Mouse (Mus musculus) ES-CJ7 (cell line): Measurements from ENCODE around the gene Mgll.
A peak's percentile ranks its signal among the peaks of the same experiment; 100 is the strongest.

ENCODE experiments used
- DNase-seq: peaks from one replicate; pipeline ENCODE4 v3.0.0; 2011; ENCODE audit warnings: low read depth, low spot score

Mgll gene

DNA sequence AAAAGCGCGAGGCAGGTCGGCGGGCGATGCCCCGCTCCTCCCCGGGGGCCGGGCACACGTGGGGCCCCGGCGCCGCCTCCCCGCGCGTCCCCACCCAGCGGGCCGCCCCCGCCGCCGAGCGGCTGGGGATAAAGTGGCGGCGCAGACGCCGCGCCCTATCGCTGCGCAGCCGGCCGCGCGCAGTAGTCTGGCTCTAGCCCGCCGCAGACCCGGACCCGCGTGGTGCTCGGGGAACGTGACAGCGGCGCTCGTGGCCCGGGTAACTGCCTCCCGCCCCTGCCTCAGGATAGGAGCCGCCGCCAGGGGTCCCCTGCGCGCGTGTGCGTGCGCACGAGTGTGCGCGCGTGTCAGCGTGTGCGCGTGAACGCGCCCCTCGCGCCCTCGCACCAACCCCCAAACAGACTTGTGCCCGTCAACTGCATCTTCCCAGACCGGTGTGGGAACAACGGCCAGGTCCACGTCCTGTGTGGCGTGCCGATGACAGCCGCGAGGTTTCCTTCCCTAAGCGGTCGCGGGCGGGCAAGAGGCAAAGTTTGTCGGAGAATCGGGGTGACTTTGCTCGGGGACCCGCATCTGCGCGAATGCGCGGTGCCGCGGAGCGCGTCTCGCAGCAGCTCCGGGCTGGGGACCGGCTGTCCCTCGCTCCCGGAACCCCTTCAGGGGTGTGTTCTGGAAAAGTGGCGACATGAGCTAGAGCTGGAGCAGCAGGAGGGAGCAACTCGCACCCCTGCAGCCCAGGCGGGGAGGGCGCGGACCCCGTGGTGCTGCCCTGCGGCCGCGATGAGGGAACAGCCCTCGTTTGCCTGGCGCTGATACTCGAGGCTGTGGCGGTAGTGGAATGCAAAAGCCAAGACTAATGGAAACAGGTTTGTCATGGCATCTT is at the start of gene Mgll:
Gene Mgll, plus strand, starts transcription at position 100 of the 883 bp plus-strand sequence.
- peak; percentile 68 for DNase-seq

DNA sequence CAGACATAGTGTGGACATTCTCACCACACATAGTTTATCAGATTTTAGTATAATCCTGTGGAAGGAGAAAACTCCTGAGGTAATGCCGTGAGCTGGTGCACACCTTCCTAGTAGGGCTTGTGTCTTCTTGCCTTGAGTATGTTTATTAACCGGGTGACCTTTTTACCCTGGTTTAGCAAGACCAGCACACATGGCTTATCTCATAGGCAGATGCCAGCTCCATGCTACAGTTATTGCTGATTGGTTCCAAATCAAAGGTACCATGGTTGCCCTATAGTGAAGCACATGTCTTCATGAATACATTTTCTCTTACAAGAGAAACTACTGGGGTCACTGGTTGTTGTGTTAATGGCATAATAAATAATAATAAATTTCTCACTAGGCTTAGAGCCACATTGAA is 48.4 kb upstream of the Mgll start:
- no peak for DNase-seq

DNA sequence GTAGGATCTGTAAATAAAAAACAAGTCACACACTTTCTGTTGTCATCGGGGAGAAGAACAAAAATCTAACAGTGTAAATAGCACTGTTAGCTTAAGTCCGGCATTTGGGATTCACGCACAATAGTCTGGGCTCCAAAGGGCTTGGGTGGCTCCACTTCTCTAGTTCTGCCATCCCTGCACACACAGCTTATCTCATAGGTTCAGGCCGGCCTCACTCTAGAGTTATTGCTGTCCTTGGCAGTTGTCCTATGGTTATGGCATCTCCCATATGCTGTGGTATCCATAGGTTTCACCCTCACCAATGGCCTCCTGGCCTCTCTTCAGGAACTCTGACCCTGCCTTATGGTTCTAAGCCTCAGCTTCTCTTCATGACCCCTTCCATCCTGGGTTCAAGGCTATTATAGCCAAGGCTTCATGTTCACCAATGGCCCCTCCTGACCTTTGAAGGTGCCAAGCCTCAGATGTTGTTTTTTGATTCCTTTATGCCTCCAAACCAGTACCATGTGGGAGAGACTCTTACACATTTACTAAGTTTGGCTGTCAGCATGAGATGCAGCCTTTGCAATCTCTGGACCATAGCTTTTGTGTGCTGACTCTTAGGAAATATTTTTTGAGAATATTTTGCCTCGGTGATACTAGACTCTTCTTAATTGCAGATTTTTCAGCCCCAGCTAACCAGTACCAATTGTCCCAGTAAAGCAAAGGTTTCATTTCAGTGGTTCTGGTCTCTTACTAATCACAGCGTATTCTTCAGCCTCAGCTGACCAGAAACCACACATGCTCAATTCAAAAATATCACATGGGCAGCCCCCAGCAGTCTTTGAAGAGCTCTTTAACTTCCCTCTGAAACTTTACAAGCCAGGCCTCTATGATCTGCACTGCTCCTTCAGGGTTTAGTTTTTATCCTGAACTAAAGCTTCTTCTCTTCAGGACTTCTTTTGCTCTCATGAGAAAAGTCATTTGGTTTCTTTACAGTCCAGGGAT is 47.2 kb upstream of the Mgll start:
- no peak for DNase-seq

DNA sequence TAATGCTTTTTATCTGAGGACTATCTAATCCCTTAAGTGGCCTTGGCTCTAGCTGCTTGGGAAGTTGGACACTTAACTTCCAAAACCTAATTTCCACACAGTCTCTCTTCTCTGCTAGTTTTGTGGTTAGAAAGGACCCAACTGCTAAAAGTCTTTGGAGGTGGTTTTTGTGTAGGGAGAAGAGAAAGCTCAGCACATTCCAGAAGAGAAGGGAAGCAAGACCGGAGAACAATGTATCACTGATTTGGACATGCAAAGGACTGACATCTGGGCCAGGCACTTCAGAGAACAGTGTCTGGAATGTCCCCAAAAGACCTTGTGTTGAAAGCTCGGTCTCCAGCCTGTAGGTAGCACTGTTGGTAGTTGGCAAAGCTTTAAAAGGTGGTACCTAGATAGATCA is 46.5 kb upstream of the Mgll start:
- no peak for DNase-seq

DNA sequence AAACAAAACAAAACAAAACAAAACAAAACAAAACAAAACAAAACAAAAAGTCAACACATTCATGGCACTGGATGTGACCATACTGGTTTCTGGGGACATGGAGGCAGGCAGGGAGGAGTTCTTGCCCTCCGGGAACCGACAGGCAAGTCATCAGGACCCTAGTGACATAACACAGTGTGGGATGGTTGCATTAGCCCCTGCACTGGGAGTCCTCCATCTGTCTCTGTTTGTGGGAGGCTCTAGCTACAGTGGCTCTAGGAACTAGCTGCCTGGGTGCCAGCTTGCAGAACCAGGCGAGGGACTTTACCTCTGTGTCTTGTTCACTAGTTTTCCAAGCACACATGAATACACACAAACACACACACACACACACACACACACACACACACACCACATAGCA is 43.2 kb upstream of the Mgll start:
- DNase-seq, result no peak

DNA sequence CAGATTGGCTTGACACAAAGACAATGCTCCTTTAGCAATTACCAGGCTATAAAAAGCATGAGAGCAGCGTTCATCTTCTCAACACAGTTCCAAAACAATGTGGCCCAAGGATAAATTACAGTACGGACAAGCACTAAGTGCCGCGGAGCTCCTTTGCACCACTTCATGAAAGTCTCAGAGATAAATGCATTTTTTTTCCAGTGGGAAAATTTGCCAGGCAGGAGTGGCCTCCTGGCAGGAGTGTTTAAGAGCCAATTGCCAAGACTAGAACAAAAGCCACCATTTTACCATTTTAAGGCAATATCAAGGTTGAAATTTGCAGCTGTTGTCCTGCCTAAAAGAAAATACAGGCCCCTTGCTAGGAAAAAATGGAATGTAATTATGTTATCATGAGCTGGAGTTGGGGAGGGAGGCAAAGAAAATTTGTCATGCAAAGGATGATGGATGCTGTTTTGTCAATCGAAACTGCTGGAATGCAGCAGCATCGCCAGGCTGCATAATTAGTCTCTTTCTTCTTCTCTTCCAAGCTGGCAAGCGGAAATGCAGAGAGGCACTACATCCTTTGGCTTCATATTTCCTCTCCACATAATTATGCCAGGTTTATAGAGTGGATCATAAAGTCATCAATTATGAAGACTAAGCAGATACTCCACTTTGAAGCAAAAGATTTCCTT is 40.7 kb upstream of the Mgll start:
- DNase-seq, result no peak

DNA sequence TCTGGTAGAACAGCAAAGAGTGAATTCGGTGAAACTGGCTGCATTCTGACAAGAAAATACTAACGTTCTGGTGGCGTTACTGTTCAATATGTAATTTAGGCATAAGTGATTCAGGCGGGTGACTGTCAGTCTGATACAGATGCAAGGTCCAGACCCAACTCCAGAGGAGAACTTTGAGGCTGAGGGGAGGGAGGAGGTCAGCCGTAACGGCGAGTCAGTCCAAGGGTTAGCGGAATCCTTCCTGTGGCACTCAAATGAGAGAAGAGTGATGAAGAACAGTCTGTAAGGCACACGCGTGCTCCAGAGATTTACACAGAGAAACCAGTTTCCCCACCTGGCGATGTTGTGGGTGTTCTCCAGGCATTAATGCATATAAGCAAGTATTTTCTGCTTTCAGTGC is 36.0 kb upstream of the Mgll start:
- no peak for DNase-seq

DNA sequence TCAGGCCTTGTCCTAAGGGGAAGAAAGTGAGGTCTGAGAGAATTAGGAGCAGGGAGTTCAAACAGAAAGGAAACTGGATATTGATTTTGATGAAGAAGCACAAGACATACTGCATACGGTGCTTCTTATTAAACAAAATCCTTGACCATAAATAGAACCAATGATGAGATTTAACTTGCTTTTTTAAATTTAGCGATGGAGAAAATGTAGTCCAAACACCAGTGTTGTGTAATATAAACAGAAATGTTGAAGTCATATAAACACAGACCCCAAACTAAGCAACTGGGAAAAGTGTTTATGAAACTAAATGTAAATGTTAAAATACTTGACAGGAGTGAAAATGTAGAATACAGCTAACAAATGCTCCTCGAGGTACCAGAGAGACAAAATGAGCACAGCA is 35.5 kb upstream of the Mgll start:
- DNase-seq, result no peak

DNA sequence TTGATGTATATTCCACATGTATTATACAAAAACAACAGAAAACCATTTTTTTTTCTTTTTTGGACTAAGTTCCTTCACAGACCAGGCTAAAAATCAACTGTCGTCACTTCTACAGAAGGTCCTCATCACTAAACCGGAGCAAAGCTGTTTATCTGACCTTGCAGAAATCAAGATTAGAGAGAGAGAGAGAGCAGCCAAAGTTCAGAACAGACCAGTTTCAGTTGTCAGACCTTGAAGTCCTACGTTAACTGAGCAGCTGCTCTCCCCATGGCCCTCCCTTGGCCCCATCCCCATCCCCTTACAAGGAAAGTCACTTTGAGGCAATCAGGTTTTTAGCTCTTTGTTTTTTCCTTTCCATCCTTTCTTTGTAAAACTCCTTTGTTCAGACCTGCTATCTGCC is 34.0 kb upstream of the Mgll start:
- peak; percentile 12 for DNase-seq

DNA sequence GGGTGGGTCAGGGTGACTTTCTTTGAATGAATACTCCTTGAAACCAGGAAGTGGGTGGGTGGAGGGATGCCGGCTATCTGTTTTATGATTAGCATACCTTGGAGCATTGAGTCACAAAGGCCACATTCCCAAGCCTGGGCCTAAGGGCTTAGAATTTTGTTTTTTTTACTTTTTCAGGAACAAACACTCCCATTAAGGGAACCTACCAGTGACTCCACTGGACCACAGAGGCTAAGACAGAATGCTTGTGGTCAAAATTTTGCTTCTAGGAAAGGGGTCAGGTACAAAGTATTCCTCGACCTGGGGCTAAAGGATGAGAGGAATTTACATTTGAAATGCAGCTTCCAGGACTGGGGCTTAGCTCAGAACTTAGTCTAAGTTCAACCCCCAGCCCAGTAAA is 32.9 kb upstream of the Mgll start:
- peak; percentile 23 for DNase-seq

DNA sequence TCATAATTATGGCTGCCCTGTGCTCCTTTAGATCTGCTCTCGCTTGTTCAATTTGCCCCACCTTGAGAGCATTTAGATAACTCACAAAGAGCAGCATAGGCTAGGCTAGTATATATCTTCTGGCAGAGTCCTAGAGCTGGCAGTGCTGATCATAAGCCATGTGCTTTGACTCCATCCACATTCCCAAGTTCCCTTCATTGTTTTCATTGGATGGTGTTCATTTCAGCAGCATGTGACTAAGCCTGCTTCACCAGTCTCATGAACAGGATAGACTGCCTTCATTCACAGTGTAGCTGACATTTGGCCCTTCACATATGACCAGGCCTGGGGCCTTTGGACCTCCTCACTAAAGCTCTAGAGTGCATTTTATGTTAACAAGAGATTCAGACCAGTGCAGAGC is 21.3 kb upstream of the Mgll start:
- no peak for DNase-seq

DNA sequence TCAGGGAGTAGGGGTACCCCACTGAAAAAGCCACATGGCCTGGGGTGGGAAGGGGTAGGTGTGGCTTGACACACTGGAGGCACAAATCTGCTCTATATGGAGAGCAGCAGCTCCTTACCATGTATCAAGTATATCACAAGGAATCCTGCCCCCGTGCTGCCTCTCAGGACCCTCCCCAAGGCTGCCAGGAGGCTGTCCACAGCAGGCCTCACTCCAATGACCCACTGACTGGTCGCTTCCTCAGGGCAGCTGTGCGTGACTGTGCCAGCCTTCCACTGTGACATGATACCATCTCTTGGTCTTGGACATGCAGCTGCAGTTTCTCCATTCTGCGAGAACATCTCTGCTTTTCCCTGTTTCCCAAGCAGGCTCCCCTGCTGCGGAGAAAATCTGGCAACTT is 20.5 kb upstream of the Mgll start:
- no peak for DNase-seq

DNA sequence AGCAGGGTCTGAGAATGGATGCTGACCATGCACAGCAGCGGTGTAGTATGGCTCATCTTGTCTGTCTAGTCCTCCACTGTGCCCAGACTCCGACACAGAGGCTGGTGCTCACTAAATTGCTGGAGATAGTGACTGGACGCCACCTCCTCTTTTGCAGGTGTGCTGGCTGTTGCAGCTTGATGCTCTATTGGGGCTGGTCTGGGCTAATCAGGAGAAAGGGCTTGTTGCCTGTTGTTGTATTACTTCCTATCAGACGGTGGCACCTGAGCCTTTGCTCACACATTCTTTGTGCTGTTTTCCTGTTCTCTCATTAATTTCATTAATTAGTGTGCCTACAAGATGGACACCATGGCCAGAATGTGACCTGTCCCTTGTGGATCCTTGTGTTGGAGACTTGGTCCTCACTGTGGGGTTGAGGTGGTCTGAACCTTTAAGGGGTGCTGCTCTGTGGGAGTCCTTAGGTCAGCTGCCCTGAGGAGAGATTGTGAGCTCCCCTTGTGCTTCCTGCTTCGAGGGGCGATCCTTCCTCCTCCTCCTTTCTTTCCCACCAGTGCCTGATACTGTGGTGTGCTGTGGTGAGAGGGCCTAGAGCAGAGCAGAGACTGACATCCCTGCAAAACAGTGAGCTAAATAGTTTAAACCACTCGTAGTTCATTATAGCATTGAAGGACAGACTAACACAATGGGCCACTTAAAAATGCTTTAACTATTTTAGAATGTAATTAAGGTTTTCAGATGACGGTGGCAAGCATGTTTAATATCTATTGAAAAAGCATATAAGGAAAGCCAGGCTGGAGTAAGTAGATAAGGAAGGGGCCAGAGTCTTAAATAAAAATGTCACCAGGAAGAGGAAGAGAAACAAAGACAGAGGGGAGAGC is 15.6 kb upstream of the Mgll start:
- no peak for DNase-seq

DNA sequence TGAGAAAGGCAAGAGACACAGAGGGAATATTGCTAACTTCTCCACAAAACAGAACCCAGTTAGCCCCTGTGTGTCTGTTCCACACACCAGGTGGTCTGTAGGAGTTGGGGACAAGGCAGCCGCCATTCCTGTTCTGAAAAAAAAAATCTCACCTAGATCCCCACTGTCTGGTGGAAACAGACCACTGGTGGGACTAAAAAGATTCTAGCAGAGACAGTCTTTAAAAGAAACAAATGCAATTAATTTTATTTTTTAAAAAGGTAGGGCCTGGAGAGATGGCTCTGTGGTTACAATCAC is 15.0 kb upstream of the Mgll start:
- no peak for DNase-seq

DNA sequence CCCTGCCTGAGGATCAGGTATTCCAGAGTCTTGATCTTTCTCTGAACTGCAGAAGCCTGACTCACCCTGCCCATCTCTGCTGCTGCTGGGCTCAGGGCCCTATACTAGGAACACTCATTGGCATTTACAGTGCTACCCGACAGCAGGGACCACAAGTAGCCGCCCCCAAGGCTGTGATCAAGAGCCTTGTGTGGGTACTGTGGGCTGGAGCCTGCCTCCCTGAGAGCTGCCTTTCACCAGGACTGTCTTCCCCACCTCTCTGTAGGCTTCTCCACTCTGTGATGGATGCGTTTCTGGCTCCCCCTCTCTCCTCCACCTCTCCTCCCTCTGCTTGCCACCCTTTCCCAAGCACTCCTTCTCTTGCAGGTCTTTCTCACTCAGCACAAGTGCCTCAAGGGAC is 12.9 kb upstream of the Mgll start:
- DNase-seq, result no peak

DNA sequence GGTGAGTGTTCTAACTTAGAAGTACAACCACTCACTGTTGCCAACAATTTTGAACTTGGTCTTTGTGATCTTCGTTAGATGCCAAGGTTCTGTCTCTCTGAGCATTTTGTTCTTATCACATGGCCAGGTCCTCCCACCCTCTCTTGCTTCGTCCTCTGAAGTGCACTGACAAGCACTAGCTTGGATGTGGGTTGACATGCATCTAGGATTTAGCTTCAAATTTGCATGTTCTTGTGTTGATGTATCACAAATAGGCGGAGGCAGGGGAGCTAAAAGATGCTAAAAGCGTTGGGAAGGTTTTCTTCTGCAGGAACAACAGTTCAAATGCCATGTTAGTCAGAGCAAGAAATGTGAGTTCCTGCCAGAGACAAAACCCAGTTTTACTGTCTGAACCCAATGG is 12.1 kb upstream of the Mgll start:
- no peak for DNase-seq

DNA sequence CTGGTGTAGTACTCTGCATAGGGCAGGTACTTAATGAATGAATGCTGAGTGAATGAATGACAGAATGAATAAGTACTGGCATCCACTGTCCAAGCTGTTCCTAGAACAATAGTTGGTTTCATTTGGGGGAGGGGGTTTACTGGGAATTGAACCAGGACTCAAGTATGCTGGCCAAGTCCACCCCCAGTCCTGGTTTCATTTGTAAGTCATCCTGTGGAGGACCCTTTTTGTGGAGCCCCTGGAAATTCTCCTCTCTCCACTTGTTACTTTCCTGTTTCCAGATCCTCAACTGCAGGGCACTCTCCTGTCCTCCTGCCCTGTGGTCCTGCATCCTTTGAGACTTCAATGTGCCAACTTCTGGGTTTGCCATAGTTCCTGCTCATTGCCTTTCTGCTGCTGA is 10.9 kb upstream of the Mgll start:
- no peak for DNase-seq

DNA sequence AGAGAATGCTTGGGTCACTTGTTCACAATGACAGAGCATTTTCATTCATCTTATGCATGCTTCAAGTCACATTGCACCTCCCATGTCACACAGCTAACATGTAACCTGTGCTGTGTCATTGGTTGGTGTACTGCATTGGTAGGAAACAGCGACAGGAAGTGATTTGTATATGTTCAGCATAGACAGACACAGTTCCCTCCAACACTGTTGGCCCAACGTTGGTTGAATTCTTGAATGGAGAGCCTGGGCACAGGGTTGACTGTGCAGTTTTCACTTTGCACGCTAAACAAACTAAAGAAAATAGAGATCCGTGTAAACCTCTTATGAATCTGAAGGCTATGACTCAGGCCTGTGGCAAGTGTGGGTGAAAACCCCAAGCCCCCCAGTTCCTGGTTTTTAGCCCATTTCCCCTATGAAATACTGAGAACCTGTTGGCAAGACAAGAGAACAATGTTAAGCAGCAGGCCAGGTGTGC is 10.0 kb upstream of the Mgll start:
- DNase-seq, result no peak

DNA sequence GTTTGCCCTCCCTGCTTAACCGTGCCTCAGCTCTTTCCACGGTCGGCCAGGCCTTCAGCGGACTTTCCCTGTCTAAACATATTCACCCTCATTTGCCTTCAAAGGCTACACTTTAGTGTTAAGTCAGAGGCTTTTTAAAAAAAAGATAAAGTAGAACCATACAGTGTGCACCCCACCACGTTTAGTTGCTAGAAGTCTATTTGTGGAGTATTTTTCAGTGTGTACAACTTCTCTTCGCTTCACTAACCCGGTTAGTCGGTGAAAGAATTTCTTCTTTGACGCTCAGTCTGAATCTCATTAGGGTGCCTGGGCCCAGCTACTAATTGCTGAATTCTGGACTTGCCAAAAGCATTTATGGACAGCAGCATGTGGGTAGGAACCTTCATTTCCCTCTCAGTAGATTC is 8.8 kb upstream of the Mgll start:
- DNase-seq, result no peak

DNA sequence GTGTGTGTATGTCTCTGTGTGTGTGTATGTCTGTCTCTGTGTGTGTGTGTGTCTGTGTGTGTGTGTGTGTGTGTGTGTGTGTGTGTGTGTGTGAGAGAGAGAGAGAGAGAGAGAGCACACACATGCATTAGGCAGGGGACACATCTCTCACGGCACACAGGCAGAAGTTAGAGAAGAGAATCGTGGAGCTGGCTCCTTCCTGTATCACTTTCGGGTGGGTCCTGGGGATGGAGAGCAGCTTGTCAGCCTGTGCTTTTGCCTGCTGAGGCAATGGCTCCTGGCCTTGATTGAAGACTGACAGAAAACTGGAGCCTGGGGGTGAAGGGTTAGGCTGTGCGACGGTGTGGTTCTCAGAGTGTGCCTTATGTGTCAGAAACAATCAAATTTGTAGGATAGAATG is 8.2 kb upstream of the Mgll start:
- DNase-seq, result no peak
